Mouse (Mus musculus): ENCODE data around the gene Tmem40. TPM values are rescaled to one million over a fixed set of nuclear protein-coding genes. Genes with fewer than 3 reads are reported as not detected.

Tmem40 gene
- polyA plus RNA-seq, 1 experiment from 2014 or later = 1.9 TPM

- Histone ChIP-seq H3K4me1 (ENCODE audit: control insufficient read depth, insufficient read depth, low read depth, low read length) (peaks cover 3% of the 10 kb centered on the region; the same call in 1 of the 2 replicates), H3K27ac (ENCODE audit: low read depth, low read length) (0 out of 2 replicates have a peak overlapping the region, but pooled peaks have one; percentile 34), H3K27me3 (replicated peaks; ENCODE audit: control insufficient read depth, insufficient read depth, low read length) (no peaks in the 10 kb centered on the region), H3K36me3 (ENCODE audit: control insufficient read depth, insufficient read depth, low read length) (peaks cover 42% of the 10 kb centered on the region), H3K9ac (ENCODE audit: low read depth, low read length) (no peak overlapping the region), H3K4me2 (ENCODE audit: low read length) (no peak overlapping the region), H3K9me3 (ENCODE audit: control insufficient read depth, low read length) (no peaks in the 10 kb centered on the region), H3K4me3 (ENCODE audit: low read length) (no peak overlapping the region)
- WGBS = 81% methylated on average over 21 of the region's 21 CpGs
- peak; percentile 38; the same call in 1 of the 2 replicates for ATAC-seq
Observed at GRCm38 (mm10) chr6:115792691-115793215, 30.5 kb upstream of the Tmem40 start.

- Histone ChIP-seq H3K9me3 (ENCODE audit: control insufficient read depth, low read length) (no peaks in the 10 kb centered on the region), H3K4me3 (ENCODE audit: low read length) (no peak overlapping the region), H3K9ac (ENCODE audit: low read depth, low read length) (no peak overlapping the region), H3K27me3 (replicated peaks; ENCODE audit: control insufficient read depth, insufficient read depth, low read length) (no peaks in the 10 kb centered on the region), H3K4me2 (ENCODE audit: low read length) (no peak overlapping the region), H3K4me1 (ENCODE audit: control insufficient read depth, insufficient read depth, low read depth, low read length) (peaks cover 3% of the 10 kb centered on the region; the same call in 1 of the 2 replicates), H3K27ac (ENCODE audit: low read depth, low read length) (0 out of 2 replicates have a peak overlapping the region, but pooled peaks have one; percentile 34), H3K36me3 (ENCODE audit: control insufficient read depth, insufficient read depth, low read length) (peaks cover 38% of the 10 kb centered on the region)
- ATAC-seq = peak; percentile 60; the same call in 1 of the 2 replicates
- 78% methylated on average over 34 of the region's 34 CpGs for WGBS
Observed at GRCm38 (mm10) chr6:115791842-115792686, 29.9 kb upstream of the Tmem40 start.

- ATAC-seq = no peak
- no peak overlapping the region for H3K9ac ChIP-seq (ENCODE audit: low read depth, low read length)
- 83% methylated on average over 10 of the region's 10 CpGs for WGBS
- no peaks in the 10 kb centered on the region for H3K27me3 ChIP-seq (replicated peaks; ENCODE audit: control insufficient read depth, insufficient read depth, low read length)
- peaks cover 29% of the 10 kb centered on the region for H3K36me3 ChIP-seq (ENCODE audit: control insufficient read depth, insufficient read depth, low read length)
- H3K4me3 ChIP-seq (ENCODE audit: low read length) = no peak overlapping the region
- H3K9me3 ChIP-seq (ENCODE audit: control insufficient read depth, low read length) = no peaks in the 10 kb centered on the region
- H3K4me2 ChIP-seq (ENCODE audit: low read length) = no peak overlapping the region
- H3K27ac ChIP-seq (ENCODE audit: low read depth, low read length) = no peak overlapping the region
- peaks cover 3% of the 10 kb centered on the region; the same call in 1 of the 2 replicates for H3K4me1 ChIP-seq (ENCODE audit: control insufficient read depth, insufficient read depth, low read depth, low read length)
Observed at GRCm38 (mm10) chr6:115791016-115791415, 28.8 kb upstream of the Tmem40 start.

GRCm38 (mm10) chr6:115782781-115783180, 20.6 kb upstream of the Tmem40 start:
- Histone ChIP-seq H3K4me3 (ENCODE audit: low read length) (no peak overlapping the region), H3K4me2 (ENCODE audit: low read length) (no peak overlapping the region), H3K4me1 (ENCODE audit: control insufficient read depth, insufficient read depth, low read depth, low read length) (no peaks in the 10 kb centered on the region), H3K9ac (ENCODE audit: low read depth, low read length) (no peak overlapping the region), H3K9me3 (ENCODE audit: control insufficient read depth, low read length) (no peaks in the 10 kb centered on the region), H3K27ac (ENCODE audit: low read depth, low read length) (no peak overlapping the region), H3K27me3 (replicated peaks; ENCODE audit: control insufficient read depth, insufficient read depth, low read length) (no peaks in the 10 kb centered on the region), H3K36me3 (ENCODE audit: control insufficient read depth, insufficient read depth, low read length) (peaks cover 23% of the 10 kb centered on the region)
- WGBS = 99% methylated on average over 3 of the region's 3 CpGs
- ATAC-seq = no peak

- H3K4me2 ChIP-seq (ENCODE audit: low read length) = peak overlapping the region; percentile 65
- WGBS = 75% methylated on average over 9 of the region's 9 CpGs
- H3K9me3 ChIP-seq (ENCODE audit: control insufficient read depth, low read length) = no peaks in the 10 kb centered on the region
- H3K36me3 ChIP-seq (ENCODE audit: control insufficient read depth, insufficient read depth, low read length) = peaks cover under 1% of the 10 kb centered on the region; the same call in 1 of the 2 replicates
- no peaks in the 10 kb centered on the region for H3K27me3 ChIP-seq (replicated peaks; ENCODE audit: control insufficient read depth, insufficient read depth, low read length)
- H3K27ac ChIP-seq (ENCODE audit: low read depth, low read length) = no peak overlapping the region
- H3K9ac ChIP-seq (ENCODE audit: low read depth, low read length) = no peak overlapping the region
- no peak overlapping the region for H3K4me3 ChIP-seq (ENCODE audit: low read length)
- no peak for ATAC-seq
- H3K4me1 ChIP-seq (ENCODE audit: control insufficient read depth, insufficient read depth, low read depth, low read length) = peaks cover 24% of the 10 kb centered on the region
Observed at GRCm38 (mm10) chr6:115776363-115776762, 14.2 kb upstream of the Tmem40 start.

GRCm38 (mm10) chr6:115775838-115776237, 13.6 kb upstream of the Tmem40 start:
- 43% methylated on average over 3 of the region's 3 CpGs for WGBS
- ATAC-seq = no peak
- H3K27ac ChIP-seq (ENCODE audit: low read depth, low read length) = no peak overlapping the region

GRCm38 (mm10) chr6:115774501-115774921, 12.3 kb upstream of the Tmem40 start, which contains the start of gene Cand2:
Gene Cand2, plus strand, starts transcription at chr6:115774538.
- peak within 1 kb of the TSS; percentile 79 for H3K9ac ChIP-seq (ENCODE audit: low read depth, low read length)
- no peaks in the 10 kb centered on the region for H3K27me3 ChIP-seq (replicated peaks; ENCODE audit: control insufficient read depth, insufficient read depth, low read length)
- peak within 1 kb of the TSS; percentile 76 for H3K27ac ChIP-seq (ENCODE audit: low read depth, low read length)
- peak; percentile 83 for ATAC-seq
- H3K4me2 ChIP-seq (ENCODE audit: low read length) = peak within 1 kb of the TSS; percentile 65
- WGBS = 0% methylated on average over 22 of the region's 28 CpGs
- peak within 1 kb of the TSS; percentile 75 for H3K4me3 ChIP-seq (ENCODE audit: low read length)
- H3K9me3 ChIP-seq (ENCODE audit: control insufficient read depth, low read length) = no peaks in the 10 kb centered on the region
- no peaks in the 10 kb centered on the region for H3K36me3 ChIP-seq (ENCODE audit: control insufficient read depth, insufficient read depth, low read length)
- peaks cover 24% of the 10 kb centered on the region for H3K4me1 ChIP-seq (ENCODE audit: control insufficient read depth, insufficient read depth, low read depth, low read length)

More at GRCm38 (mm10) chr6:115775838-115776237, 13.6 kb upstream of the Tmem40 start:
- H3K36me3 ChIP-seq (ENCODE audit: control insufficient read depth, insufficient read depth, low read length) = no peaks in the 10 kb centered on the region; the same call in 1 of the 2 replicates
- H3K4me1 ChIP-seq (ENCODE audit: control insufficient read depth, insufficient read depth, low read depth, low read length) = peaks cover 24% of the 10 kb centered on the region
- peak overlapping the region; percentile 75 for H3K4me3 ChIP-seq (ENCODE audit: low read length)
- peak overlapping the region; percentile 65 for H3K4me2 ChIP-seq (ENCODE audit: low read length)
- H3K9ac ChIP-seq (ENCODE audit: low read depth, low read length) = peak overlapping the region; percentile 79; the same call in 1 of the 2 replicates
- H3K27me3 ChIP-seq (replicated peaks; ENCODE audit: control insufficient read depth, insufficient read depth, low read length) = no peaks in the 10 kb centered on the region
- H3K9me3 ChIP-seq (ENCODE audit: control insufficient read depth, low read length) = no peaks in the 10 kb centered on the region

GRCm38 (mm10) chr6:115773966-115774413, 11.8 kb upstream of the Tmem40 start:
- H3K4me2 ChIP-seq (ENCODE audit: low read length) = peak overlapping the region; percentile 65
- H3K4me1 ChIP-seq (ENCODE audit: control insufficient read depth, insufficient read depth, low read depth, low read length) = peaks cover 24% of the 10 kb centered on the region
- no peaks in the 10 kb centered on the region for H3K27me3 ChIP-seq (replicated peaks; ENCODE audit: control insufficient read depth, insufficient read depth, low read length)
- peak overlapping the region; percentile 67 for H3K9ac ChIP-seq (ENCODE audit: low read depth, low read length)
- ATAC-seq = peak; percentile 80
- H3K27ac ChIP-seq (ENCODE audit: low read depth, low read length) = 0 out of 2 replicates have a peak overlapping the region, but pooled peaks have one; percentile 66
- no peaks in the 10 kb centered on the region for H3K36me3 ChIP-seq (ENCODE audit: control insufficient read depth, insufficient read depth, low read length)
- H3K4me3 ChIP-seq (ENCODE audit: low read length) = peak overlapping the region; percentile 75
- WGBS = under 1% methylated on average over 14 of the region's 14 CpGs
- H3K9me3 ChIP-seq (ENCODE audit: control insufficient read depth, low read length) = no peaks in the 10 kb centered on the region

- ATAC-seq = no peak
- Histone ChIP-seq H3K36me3 (ENCODE audit: control insufficient read depth, insufficient read depth, low read length) (no peaks in the 10 kb centered on the region), H3K9me3 (ENCODE audit: control insufficient read depth, low read length) (no peaks in the 10 kb centered on the region), H3K4me2 (ENCODE audit: low read length) (no peak overlapping the region), H3K27ac (ENCODE audit: low read depth, low read length) (no peak overlapping the region), H3K27me3 (replicated peaks; ENCODE audit: control insufficient read depth, insufficient read depth, low read length) (no peaks in the 10 kb centered on the region), H3K4me1 (ENCODE audit: control insufficient read depth, insufficient read depth, low read depth, low read length) (peaks cover 24% of the 10 kb centered on the region), H3K9ac (ENCODE audit: low read depth, low read length) (no peak overlapping the region), H3K4me3 (ENCODE audit: low read length) (no peak overlapping the region)
- 100% methylated on average over 1 of the region's 1 CpGs for WGBS
Observed at GRCm38 (mm10) chr6:115772604-115773003, 10.4 kb upstream of the Tmem40 start.
